Mouse (Mus musculus) neural tube, embryonic 13.5 days (tissue): ENCODE measurements around the gene Esr1. TPM values are rescaled to one million over a fixed set of nuclear protein-coding genes. Genes with fewer than 3 reads are reported as not detected.
A peak's percentile ranks its signal among the peaks of the same experiment; 100 is the strongest.

Experiments used
- ATAC-seq: fragments of 200-750 bp; cut with Nextera tagmentation; 2 replicates; pipeline ENCODE4 v1.8.0; 2017; ENCODE audit warnings: low read depth, mild to moderate bottlenecking, moderate TSS enrichment, moderate library complexity
- H3K27ac ChIP-seq: fragments of 300-500 bp; sonication (generic); replicated peaks from 2 replicates; pipeline ENCODE4 v1.5.1; 2015; ENCODE audit warnings: moderate library complexity, mild to moderate bottlenecking, inconsistent platforms
- H3K27me3 ChIP-seq: fragments of 300-500 bp; sonication (generic); 2 replicates; pipeline ENCODE4 v1.6.1; 2015; ENCODE audit warnings: mild to moderate bottlenecking, inconsistent platforms
- H3K36me3 ChIP-seq: fragments of 300-500 bp; sonication (generic); 2 replicates; pipeline ENCODE4 v1.6.1; 2015; ENCODE audit warnings: mild to moderate bottlenecking, inconsistent platforms
- H3K4me1 ChIP-seq: fragments of 300-500 bp; sonication (generic); replicated peaks from 2 replicates; pipeline ENCODE4 v1.6.1; 2015; ENCODE audit warnings: inconsistent platforms
- H3K4me2 ChIP-seq: fragments of 300-500 bp; sonication (generic); 2 replicates; pipeline ENCODE4 v1.6.1; 2015; ENCODE audit warnings: inconsistent platforms, mild to moderate bottlenecking, moderate library complexity
- H3K4me3 ChIP-seq: fragments of 300-500 bp; sonication (generic); 2 replicates; pipeline ENCODE4 v1.5.1; 2015; ENCODE audit warnings: mild to moderate bottlenecking, inconsistent platforms
- H3K9ac ChIP-seq: fragments of 300-500 bp; sonication (generic); 2 replicates; pipeline ENCODE4 v1.6.1; 2015; ENCODE audit warnings: moderate library complexity, mild to moderate bottlenecking, inconsistent platforms
- H3K9me3 ChIP-seq: fragments of 300-500 bp; sonication (generic); 2 replicates; pipeline ENCODE4 v1.6.1; 2016; ENCODE audit warnings: inconsistent platforms
- WGBS: fragments of 180-500 bp; shearing (Covaris S2); methylation state at CpG from one replicate; pipeline ENCODE4 v1.1.7; 2015; 5-methylcytosine and 5-hydroxymethylcytosine counted together
- polyA plus RNA-seq: library from polyadenylated mRNA; unstranded; fragments of >200 nt; fragmentation: Nextera tagmentation; extraction: Ambion mirVana; gene quantifications from 2 replicates; pipeline ENCODE4 v1.2.1, GENCODE M21; 2015

Gene Esr1
- polyA plus RNA-seq, 1 experiment from 2014 or later: 0.25 TPM

GRCm38 (mm10) chr10:4798268-4798808, 186.9 kb downstream of the Esr1 start:
- no peak overlapping the region for H3K27ac ChIP-seq
- WGBS: 79% methylated on average over 3 of the region's 3 CpGs
- no peak overlapping the region for H3K4me3 ChIP-seq
- no peak overlapping the region for H3K4me2 ChIP-seq
- no peaks in the 10 kb centered on the region for H3K36me3 ChIP-seq
- no peaks in the 10 kb centered on the region for H3K9me3 ChIP-seq
- no peaks in the 10 kb centered on the region for H3K27me3 ChIP-seq
- H3K4me1 ChIP-seq: no peaks in the 10 kb centered on the region
- H3K9ac ChIP-seq: no peak overlapping the region
- ATAC-seq: no peak

GRCm38 (mm10) chr10:4824366-4824765, 213.0 kb downstream of the Esr1 start:
- no peak for ATAC-seq
- Histone ChIP-seq H3K9me3 (no peaks in the 10 kb centered on the region), H3K36me3 (no peaks in the 10 kb centered on the region), H3K27me3 (no peaks in the 10 kb centered on the region), H3K4me1 (no peaks in the 10 kb centered on the region), H3K4me3 (no peak overlapping the region), H3K27ac (no peak overlapping the region), H3K4me2 (no peak overlapping the region), H3K9ac (no peak overlapping the region)
- 91% methylated on average over 5 of the region's 5 CpGs for WGBS

- peak; percentile 40; the same call in 1 of the 2 replicates for ATAC-seq
- WGBS: 70% methylated on average over 6 of the region's 6 CpGs
Observed at GRCm38 (mm10) chr10:4830592-4830991, 219.2 kb downstream of the Esr1 start.

GRCm38 (mm10) chr10:4838099-4838498, 226.7 kb downstream of the Esr1 start:
- Histone ChIP-seq H3K4me2 (no peak overlapping the region), H3K4me1 (no peaks in the 10 kb centered on the region), H3K9ac (no peak overlapping the region), H3K9me3 (no peaks in the 10 kb centered on the region), H3K27ac (no peak overlapping the region), H3K36me3 (no peaks in the 10 kb centered on the region), H3K4me3 (no peak overlapping the region), H3K27me3 (no peaks in the 10 kb centered on the region)
- WGBS: 82% methylated on average over 4 of the region's 4 CpGs
- ATAC-seq: no peak

More at GRCm38 (mm10) chr10:4830592-4830991, 219.2 kb downstream of the Esr1 start:
- Histone ChIP-seq H3K9me3 (no peaks in the 10 kb centered on the region), H3K4me2 (no peak overlapping the region), H3K4me1 (no peaks in the 10 kb centered on the region), H3K4me3 (no peak overlapping the region), H3K27me3 (no peaks in the 10 kb centered on the region), H3K36me3 (no peaks in the 10 kb centered on the region), H3K9ac (no peak overlapping the region), H3K27ac (no peak overlapping the region)

DNA sequence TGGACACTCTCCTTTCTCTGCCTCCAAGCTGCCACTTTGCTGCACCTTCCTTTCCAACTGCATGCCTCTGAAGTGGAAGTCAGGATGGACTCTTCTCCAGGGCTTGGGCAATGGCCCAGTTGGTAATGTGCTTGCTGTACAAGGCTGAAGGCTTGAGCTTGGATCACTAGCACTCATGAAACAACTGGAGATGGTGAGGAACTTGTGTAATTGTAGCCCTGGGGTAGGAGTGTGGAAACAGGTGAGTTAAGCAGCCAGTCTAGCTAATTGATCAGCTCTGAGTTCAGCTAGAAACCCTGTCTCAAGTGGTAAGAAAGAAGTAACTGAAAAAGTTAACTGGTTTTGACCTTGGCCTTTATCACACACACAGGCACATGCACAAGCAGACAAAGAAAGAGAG, 229.6 kb downstream of the Esr1 start:
- H3K27me3 ChIP-seq: no peaks in the 10 kb centered on the region
- H3K4me1 ChIP-seq: no peaks in the 10 kb centered on the region
- no peaks in the 10 kb centered on the region for H3K9me3 ChIP-seq
- no peaks in the 10 kb centered on the region for H3K36me3 ChIP-seq
- no peak overlapping the region for H3K27ac ChIP-seq
- no peak overlapping the region for H3K9ac ChIP-seq
- ATAC-seq: no peak
- H3K4me2 ChIP-seq: no peak overlapping the region
- H3K4me3 ChIP-seq: no peak overlapping the region

DNA sequence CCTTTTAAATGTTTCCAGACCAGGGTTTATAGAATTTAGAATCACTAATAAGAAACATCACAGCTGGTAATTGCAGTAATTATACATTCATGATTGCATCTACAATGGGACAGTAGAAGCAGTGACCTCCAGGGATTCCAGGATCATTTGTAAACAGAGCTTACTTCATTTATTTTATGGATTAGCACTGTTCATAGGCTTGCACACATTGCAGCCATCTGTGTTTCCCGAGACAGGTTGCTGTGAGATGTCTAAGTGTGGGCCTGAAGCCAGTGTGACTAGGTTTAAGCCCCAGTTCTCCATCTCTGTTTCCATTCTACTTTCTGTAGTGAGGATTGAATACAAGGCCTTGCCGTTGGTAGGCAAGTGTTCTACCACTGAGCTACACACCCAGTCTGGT, 236.1 kb downstream of the Esr1 start:
- Histone ChIP-seq H3K9me3 (no peaks in the 10 kb centered on the region), H3K9ac (no peak overlapping the region), H3K4me3 (no peak overlapping the region), H3K4me2 (no peak overlapping the region), H3K27me3 (no peaks in the 10 kb centered on the region), H3K4me1 (no peaks in the 10 kb centered on the region), H3K36me3 (no peaks in the 10 kb centered on the region), H3K27ac (no peak overlapping the region)
- no peak; the same call in 1 of the 2 replicates for ATAC-seq
- WGBS: 70% methylated on average over 2 of the region's 2 CpGs

DNA sequence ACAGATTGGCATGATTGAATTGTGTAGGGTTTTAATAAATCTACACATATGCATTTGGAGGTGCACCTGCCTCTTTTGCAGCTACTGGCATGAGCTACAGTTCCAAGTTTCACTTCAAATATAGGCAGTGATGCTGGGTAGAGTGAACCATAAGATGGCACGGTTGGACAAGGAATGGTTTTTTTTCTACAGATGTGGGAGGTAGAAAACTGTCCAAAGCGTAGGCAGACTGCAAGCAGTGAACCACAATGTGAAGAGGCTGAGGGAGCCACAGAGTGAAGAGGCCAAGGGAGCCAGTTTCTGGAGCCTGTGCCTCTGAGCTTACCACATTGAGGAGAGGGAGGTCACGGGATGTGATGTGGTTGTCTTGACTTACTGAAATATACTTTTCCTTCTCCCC, 238.5 kb downstream of the Esr1 start:
- Histone ChIP-seq H3K27ac (no peak overlapping the region), H3K4me3 (no peak overlapping the region), H3K4me2 (no peak overlapping the region), H3K36me3 (no peaks in the 10 kb centered on the region), H3K9me3 (no peaks in the 10 kb centered on the region), H3K9ac (no peak overlapping the region), H3K27me3 (no peaks in the 10 kb centered on the region), H3K4me1 (no peaks in the 10 kb centered on the region)
- ATAC-seq: no peak
- 89% methylated on average over 3 of the region's 3 CpGs for WGBS

DNA sequence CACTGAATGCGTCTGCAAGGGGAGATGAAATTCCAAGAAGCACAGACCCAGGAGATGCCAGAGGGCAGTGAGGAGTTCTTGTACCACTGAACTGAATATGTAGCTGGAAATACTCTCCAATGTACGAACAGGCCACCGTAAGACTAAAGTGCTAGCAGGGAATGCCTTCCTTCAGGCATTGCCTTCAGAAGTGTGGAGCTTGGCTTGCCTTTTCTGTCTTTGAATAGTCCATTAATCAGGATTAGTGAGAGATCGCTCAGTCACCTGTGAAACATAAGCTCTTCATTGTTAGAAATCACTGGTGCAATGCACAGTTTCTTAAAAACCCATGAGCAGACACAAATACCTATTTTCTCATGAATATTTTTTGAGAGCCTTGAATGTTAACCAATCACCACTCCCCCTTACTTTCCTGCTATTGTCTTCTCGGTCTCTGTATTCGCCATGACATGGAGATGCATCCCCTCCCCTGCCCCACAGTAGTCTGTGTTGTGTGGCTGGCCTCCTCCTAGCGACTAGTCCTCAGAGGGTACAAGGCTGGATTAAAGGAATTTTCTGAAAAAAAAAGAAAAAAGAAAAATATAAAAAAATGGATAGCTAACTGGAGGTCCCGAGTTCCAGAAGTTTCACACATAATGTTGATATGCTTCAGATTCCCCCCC, 263.8 kb downstream of the Esr1 start:
- 67% methylated on average over 8 of the region's 8 CpGs for WGBS
- no peak overlapping the region for H3K27ac ChIP-seq
- H3K36me3 ChIP-seq: no peaks in the 10 kb centered on the region

DNA sequence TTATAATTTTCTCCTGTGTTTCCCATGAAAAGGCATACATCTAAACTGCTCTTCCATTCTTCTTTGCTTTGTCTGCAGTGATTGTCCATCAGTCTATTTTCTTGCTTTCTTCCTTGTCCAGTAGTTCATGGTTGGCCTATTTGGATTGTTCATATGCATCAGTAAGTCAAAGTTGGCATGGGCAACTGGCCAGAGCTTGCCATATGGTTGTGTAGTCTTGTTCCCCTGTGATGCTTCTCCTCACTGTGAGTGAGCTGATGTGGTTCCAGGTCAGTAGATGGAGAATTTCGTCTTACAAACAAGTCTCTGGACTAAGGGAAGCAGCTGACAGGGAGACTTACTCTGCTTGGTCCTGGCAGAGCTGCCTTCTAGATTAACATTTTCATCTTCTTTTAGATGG, 270.0 kb downstream of the Esr1 start:
- H3K9ac ChIP-seq: no peak overlapping the region
- no peak overlapping the region for H3K4me3 ChIP-seq
- no peaks in the 10 kb centered on the region for H3K9me3 ChIP-seq
- no peaks in the 10 kb centered on the region; the same call in 1 of the 2 replicates for H3K4me1 ChIP-seq
- H3K36me3 ChIP-seq: no peaks in the 10 kb centered on the region
- H3K27me3 ChIP-seq: no peaks in the 10 kb centered on the region
- no peak overlapping the region for H3K4me2 ChIP-seq
- ATAC-seq: no peak
- WGBS: 72% methylated on average over 1 of the region's 1 CpGs
- no peak overlapping the region for H3K27ac ChIP-seq

More for the DNA sequence above, 263.8 kb downstream of the Esr1 start:
- Histone ChIP-seq H3K9ac (no peak overlapping the region), H3K4me1 (no peaks in the 10 kb centered on the region), H3K9me3 (no peaks in the 10 kb centered on the region), H3K4me3 (no peak overlapping the region), H3K4me2 (no peak overlapping the region), H3K27me3 (no peaks in the 10 kb centered on the region)
- ATAC-seq: no peak

GRCm38 (mm10) chr10:4885506-4885905, 274.1 kb downstream of the Esr1 start:
- Histone ChIP-seq H3K4me3 (no peak overlapping the region), H3K27ac (no peak overlapping the region), H3K27me3 (no peaks in the 10 kb centered on the region), H3K4me2 (no peak overlapping the region), H3K9ac (no peak overlapping the region), H3K4me1 (no peaks in the 10 kb centered on the region; the same call in 1 of the 2 replicates), H3K36me3 (no peaks in the 10 kb centered on the region), H3K9me3 (no peaks in the 10 kb centered on the region)
- ATAC-seq: no peak
- WGBS: 72% methylated on average over 3 of the region's 3 CpGs

DNA sequence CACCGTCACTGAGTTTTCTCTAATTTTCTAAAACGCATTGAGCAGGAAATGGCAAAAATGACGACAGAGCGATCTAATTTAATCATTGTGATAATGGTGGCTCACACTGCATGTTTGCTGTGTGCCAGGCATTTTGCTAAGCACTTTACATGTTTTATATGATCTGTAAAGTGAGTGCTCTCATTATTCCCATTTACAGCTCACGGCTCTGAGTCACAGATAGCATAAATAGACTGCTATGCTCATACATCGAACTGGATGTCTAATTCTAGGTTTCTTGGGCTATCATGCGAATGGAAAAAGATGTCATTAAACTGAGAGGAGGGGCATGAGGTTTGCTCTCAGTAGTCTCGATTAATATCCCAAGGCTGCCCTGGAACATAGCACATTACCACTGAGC, 274.6 kb downstream of the Esr1 start:
- Histone ChIP-seq H3K4me3 (no peak overlapping the region), H3K27me3 (no peaks in the 10 kb centered on the region), H3K9me3 (no peaks in the 10 kb centered on the region), H3K27ac (no peak overlapping the region), H3K4me1 (no peaks in the 10 kb centered on the region; the same call in 1 of the 2 replicates), H3K9ac (no peak overlapping the region), H3K36me3 (no peaks in the 10 kb centered on the region), H3K4me2 (no peak overlapping the region)
- WGBS: 69% methylated on average over 8 of the region's 8 CpGs
- ATAC-seq: no peak

DNA sequence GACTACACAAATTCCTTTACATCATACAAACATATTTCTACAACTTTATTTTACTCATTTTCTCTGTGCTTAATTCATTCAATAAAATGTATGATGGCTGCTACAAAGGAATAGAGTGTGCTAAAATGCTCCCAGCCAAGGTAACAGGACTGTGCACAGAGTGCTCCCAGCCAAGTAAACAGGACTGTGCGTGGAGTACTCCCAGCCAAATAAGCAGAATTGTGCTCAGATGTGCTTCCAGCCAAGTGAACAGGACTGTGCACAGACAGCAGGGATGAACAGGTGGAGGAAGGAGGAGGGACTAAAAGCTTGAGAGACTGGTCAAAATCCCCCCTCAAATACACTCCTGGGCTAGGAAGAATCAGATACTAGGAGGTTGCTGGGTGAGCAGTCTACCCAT, 282.1 kb downstream of the Esr1 start:
- no peak overlapping the region for H3K27ac ChIP-seq
- H3K9me3 ChIP-seq: no peaks in the 10 kb centered on the region
- H3K36me3 ChIP-seq: no peaks in the 10 kb centered on the region
- H3K27me3 ChIP-seq: no peaks in the 10 kb centered on the region
- ATAC-seq: peak; percentile 43; the same call in 1 of the 2 replicates
- H3K4me2 ChIP-seq: no peak overlapping the region
- no peak overlapping the region for H3K4me3 ChIP-seq
- H3K9ac ChIP-seq: no peak overlapping the region
- no peaks in the 10 kb centered on the region for H3K4me1 ChIP-seq
- WGBS: 44% methylated on average over 1 of the region's 1 CpGs

DNA sequence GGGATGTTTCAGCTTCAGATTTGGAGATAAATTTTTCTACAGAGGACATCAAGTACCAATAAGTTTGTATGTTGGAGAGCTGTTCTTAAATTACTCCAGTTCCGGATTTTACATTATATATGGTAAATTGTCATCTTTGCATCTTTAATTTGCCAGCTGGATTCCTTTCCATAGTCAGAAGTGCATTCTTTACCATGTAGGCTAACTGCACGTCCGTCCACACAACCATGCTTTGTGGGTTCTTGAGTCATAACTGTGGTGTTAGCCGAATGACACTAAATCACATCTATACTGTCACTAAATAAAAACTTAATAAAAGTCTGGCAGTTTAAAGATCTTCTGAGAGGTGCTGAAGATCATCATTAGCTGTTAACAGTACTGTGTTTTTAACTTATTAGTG, 286.4 kb downstream of the Esr1 start:
- Histone ChIP-seq H3K9ac (no peak overlapping the region), H3K27me3 (no peaks in the 10 kb centered on the region), H3K4me3 (no peak overlapping the region), H3K36me3 (no peaks in the 10 kb centered on the region), H3K27ac (no peak overlapping the region), H3K4me1 (no peaks in the 10 kb centered on the region), H3K9me3 (no peaks in the 10 kb centered on the region), H3K4me2 (no peak overlapping the region)
- no peak for ATAC-seq
- WGBS: 90% methylated on average over 4 of the region's 4 CpGs
